Mouse (Mus musculus): ENCODE results near the gene Vps50. TPM values are rescaled to one million over a fixed set of nuclear protein-coding genes. Genes with fewer than 3 reads are reported as not detected.
"Not testable (repeated sequence)": the region's sequence is repeated elsewhere in the genome, so short reads cannot be mapped to it uniquely, and the experiment has no call there.

Vps50 gene
- polyA plus RNA-seq, 1 experiment, result 39.8 TPM

- Histone ChIP-seq H3K27ac (ENCODE audit: insufficient read depth, low read depth, low read length) (no peak overlapping the region), H3K4me3 (ENCODE audit: insufficient read depth, low read length) (no peak overlapping the region), H3K4me1 (ENCODE audit: control insufficient read depth, insufficient read depth, low read length) (peaks cover 25% of the 10 kb centered on the region)
- TF ChIP-seq CTCF (IDR thresholded peaks at IDR 0.05; ENCODE audit: low read depth, low read length) (no peak), POLR2A (IDR thresholded peaks at IDR 0.05; ENCODE audit: borderline replicate concordance, low read depth, low read length) (no peak)
These were observed 14.4 kb downstream of the Vps50 start for GRCm38 (mm10) chr6:3512611-3513010.

- TF ChIP-seq POLR2A (IDR thresholded peaks at IDR 0.05; ENCODE audit: borderline replicate concordance, low read depth, low read length), result no peak
- TF ChIP-seq CTCF (IDR thresholded peaks at IDR 0.05; ENCODE audit: low read depth, low read length), result no peak
These were observed 30.0 kb downstream of the Vps50 start for GRCm38 (mm10) chr6:3528198-3528597.

GRCm38 (mm10) chr6:3531445-3531844 lies 33.3 kb downstream of the Vps50 start:
- Histone ChIP-seq H3K4me1 (ENCODE audit: control insufficient read depth, insufficient read depth, low read length) (peaks cover 4% of the 10 kb centered on the region; the same call in 1 of the 2 replicates), H3K4me3 (ENCODE audit: insufficient read depth, low read length) (no peak overlapping the region), H3K27ac (ENCODE audit: insufficient read depth, low read depth, low read length) (no peak overlapping the region)
- TF ChIP-seq CTCF (IDR thresholded peaks at IDR 0.05; ENCODE audit: low read depth, low read length) (no peak), POLR2A (IDR thresholded peaks at IDR 0.05; ENCODE audit: borderline replicate concordance, low read depth, low read length) (no peak)

More at GRCm38 (mm10) chr6:3528198-3528597, 30.0 kb downstream of the Vps50 start:
- H3K4me3 ChIP-seq (ENCODE audit: insufficient read depth, low read length), result no peak overlapping the region
- no peak overlapping the region for H3K27ac ChIP-seq (ENCODE audit: insufficient read depth, low read depth, low read length)
- H3K4me1 ChIP-seq (ENCODE audit: control insufficient read depth, insufficient read depth, low read length), result no peaks in the 10 kb centered on the region

GRCm38 (mm10) chr6:3536048-3536447 lies 37.9 kb downstream of the Vps50 start:
- Histone ChIP-seq H3K4me3 (ENCODE audit: insufficient read depth, low read length) (no peak overlapping the region), H3K27ac (ENCODE audit: insufficient read depth, low read depth, low read length) (no peak overlapping the region), H3K4me1 (ENCODE audit: control insufficient read depth, insufficient read depth, low read length) (peaks cover 7% of the 10 kb centered on the region; the same call in 1 of the 2 replicates)
- TF ChIP-seq CTCF (IDR thresholded peaks at IDR 0.05; ENCODE audit: low read depth, low read length) (no peak), POLR2A (IDR thresholded peaks at IDR 0.05; ENCODE audit: borderline replicate concordance, low read depth, low read length) (no peak)

GRCm38 (mm10) chr6:3539470-3539869 lies 41.3 kb downstream of the Vps50 start:
- Histone ChIP-seq H3K27ac (ENCODE audit: insufficient read depth, low read depth, low read length) (no peak overlapping the region), H3K4me1 (ENCODE audit: control insufficient read depth, insufficient read depth, low read length) (peaks cover 8% of the 10 kb centered on the region), H3K4me3 (ENCODE audit: insufficient read depth, low read length) (no peak overlapping the region)
- no peak for TF ChIP-seq CTCF (IDR thresholded peaks at IDR 0.05; ENCODE audit: low read depth, low read length)
- no peak for TF ChIP-seq POLR2A (IDR thresholded peaks at IDR 0.05; ENCODE audit: borderline replicate concordance, low read depth, low read length)

GRCm38 (mm10) chr6:3543862-3544261 lies 45.7 kb downstream of the Vps50 start:
- Histone ChIP-seq H3K4me1 (ENCODE audit: control insufficient read depth, insufficient read depth, low read length) (peaks cover 5% of the 10 kb centered on the region), H3K4me3 (ENCODE audit: insufficient read depth, low read length) (no peak overlapping the region), H3K27ac (ENCODE audit: insufficient read depth, low read depth, low read length) (no peak overlapping the region)
- TF ChIP-seq POLR2A (IDR thresholded peaks at IDR 0.05; ENCODE audit: borderline replicate concordance, low read depth, low read length) (no peak), CTCF (IDR thresholded peaks at IDR 0.05; ENCODE audit: low read depth, low read length) (no peak)

GRCm38 (mm10) chr6:3544970-3545369 lies 46.8 kb downstream of the Vps50 start:
- Histone ChIP-seq H3K4me1 (ENCODE audit: control insufficient read depth, insufficient read depth, low read length) (peaks cover 5% of the 10 kb centered on the region), H3K27ac (ENCODE audit: insufficient read depth, low read depth, low read length) (no peak overlapping the region)
- TF ChIP-seq CTCF (IDR thresholded peaks at IDR 0.05; ENCODE audit: low read depth, low read length) (no peak), POLR2A (IDR thresholded peaks at IDR 0.05; ENCODE audit: borderline replicate concordance, low read depth, low read length) (no peak)

GRCm38 (mm10) chr6:3548959-3549358 lies 50.8 kb downstream of the Vps50 start:
- Histone ChIP-seq H3K4me1 (ENCODE audit: control insufficient read depth, insufficient read depth, low read length) (peaks cover 5% of the 10 kb centered on the region), H3K27ac (ENCODE audit: insufficient read depth, low read depth, low read length) (no peak overlapping the region), H3K4me3 (ENCODE audit: insufficient read depth, low read length) (no peak overlapping the region)
- no peak for TF ChIP-seq POLR2A (IDR thresholded peaks at IDR 0.05; ENCODE audit: borderline replicate concordance, low read depth, low read length)
- no peak for TF ChIP-seq CTCF (IDR thresholded peaks at IDR 0.05; ENCODE audit: low read depth, low read length)

More at GRCm38 (mm10) chr6:3544970-3545369, 46.8 kb downstream of the Vps50 start:
- no peak overlapping the region for H3K4me3 ChIP-seq (ENCODE audit: insufficient read depth, low read length)

GRCm38 (mm10) chr6:3549992-3550391 lies 51.8 kb downstream of the Vps50 start:
- H3K27ac ChIP-seq (ENCODE audit: insufficient read depth, low read depth, low read length), result no peak overlapping the region
- H3K4me1 ChIP-seq (ENCODE audit: control insufficient read depth, insufficient read depth, low read length), result no peaks in the 10 kb centered on the region
- no peak overlapping the region for H3K4me3 ChIP-seq (ENCODE audit: insufficient read depth, low read length)
- no peak for TF ChIP-seq CTCF (IDR thresholded peaks at IDR 0.05; ENCODE audit: low read depth, low read length)
- no peak for TF ChIP-seq POLR2A (IDR thresholded peaks at IDR 0.05; ENCODE audit: borderline replicate concordance, low read depth, low read length)

GRCm38 (mm10) chr6:3552681-3553080 lies 54.5 kb downstream of the Vps50 start:
- not testable (repeated sequence) for H3K4me3 ChIP-seq (ENCODE audit: insufficient read depth, low read length); H3K4me1 ChIP-seq (ENCODE audit: control insufficient read depth, insufficient read depth, low read length)

GRCm38 (mm10) chr6:3557177-3557576 lies 59.0 kb downstream of the Vps50 start:
- H3K27ac ChIP-seq (ENCODE audit: insufficient read depth, low read depth, low read length), result no peak overlapping the region
- H3K4me1 ChIP-seq (ENCODE audit: control insufficient read depth, insufficient read depth, low read length), result no peaks in the 10 kb centered on the region
- TF ChIP-seq POLR2A (IDR thresholded peaks at IDR 0.05; ENCODE audit: borderline replicate concordance, low read depth, low read length) (no peak), CTCF (IDR thresholded peaks at IDR 0.05; ENCODE audit: low read depth, low read length) (no peak)
- H3K4me3 ChIP-seq (ENCODE audit: insufficient read depth, low read length), result no peak overlapping the region

More at GRCm38 (mm10) chr6:3552681-3553080, 54.5 kb downstream of the Vps50 start:
- not testable (repeated sequence) for H3K27ac ChIP-seq (ENCODE audit: insufficient read depth, low read depth, low read length)
